Mouse (Mus musculus) central nervous system, embryonic 14 days (tissue): ENCODE results near the gene 1810062G17Rik. TPM values are rescaled to one million over a fixed set of nuclear protein-coding genes. Genes with fewer than 3 reads are reported as not detected.

Source experiments
- polyA plus RNA-seq: library from polyadenylated mRNA; depleted of rRNA; stranded (reverse); fragments of >200 nt; gene quantifications from 2 replicates; pipeline ENCODE4 v1.2.3, GENCODE M21; 2012; rRNA removed

Gene 1810062G17Rik
- polyA plus RNA-seq, result 0.33 and 0.76 TPM in 2 replicates

DNA sequence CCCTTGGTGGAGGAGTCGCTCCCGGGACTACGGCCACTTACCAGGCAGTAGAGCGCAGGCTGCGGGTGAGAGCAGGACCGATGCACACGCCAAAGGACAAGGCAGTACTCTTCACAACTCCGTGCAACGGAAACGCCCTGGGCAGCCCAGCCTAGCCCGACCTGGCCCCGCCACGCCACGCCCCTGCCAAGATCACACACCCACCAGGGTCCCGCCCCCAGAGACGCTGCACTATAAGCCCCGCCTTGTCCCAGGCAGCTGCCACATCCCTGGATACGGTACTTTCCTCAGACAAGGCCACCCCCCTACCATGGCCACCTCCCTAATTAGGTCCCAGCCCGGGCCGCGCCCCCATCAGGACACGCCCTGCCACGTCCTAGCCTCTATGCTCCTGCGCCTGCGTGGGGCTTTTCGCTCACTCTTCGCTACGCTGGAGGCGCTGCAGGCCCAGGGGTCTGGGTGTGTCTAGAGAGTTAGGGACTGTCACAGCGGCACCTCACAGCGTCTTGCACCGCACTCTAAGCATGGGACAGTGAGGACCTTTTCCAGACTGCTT is at the start of gene 1810062G17Rik, which contains the start of gene Anxa5:
Gene 1810062G17Rik (plus strand): TSS at position 406 of the 556 bp plus-strand sequence.
Gene Anxa5 (minus strand): TSS at position 363 of the 556 bp plus-strand sequence.

DNA sequence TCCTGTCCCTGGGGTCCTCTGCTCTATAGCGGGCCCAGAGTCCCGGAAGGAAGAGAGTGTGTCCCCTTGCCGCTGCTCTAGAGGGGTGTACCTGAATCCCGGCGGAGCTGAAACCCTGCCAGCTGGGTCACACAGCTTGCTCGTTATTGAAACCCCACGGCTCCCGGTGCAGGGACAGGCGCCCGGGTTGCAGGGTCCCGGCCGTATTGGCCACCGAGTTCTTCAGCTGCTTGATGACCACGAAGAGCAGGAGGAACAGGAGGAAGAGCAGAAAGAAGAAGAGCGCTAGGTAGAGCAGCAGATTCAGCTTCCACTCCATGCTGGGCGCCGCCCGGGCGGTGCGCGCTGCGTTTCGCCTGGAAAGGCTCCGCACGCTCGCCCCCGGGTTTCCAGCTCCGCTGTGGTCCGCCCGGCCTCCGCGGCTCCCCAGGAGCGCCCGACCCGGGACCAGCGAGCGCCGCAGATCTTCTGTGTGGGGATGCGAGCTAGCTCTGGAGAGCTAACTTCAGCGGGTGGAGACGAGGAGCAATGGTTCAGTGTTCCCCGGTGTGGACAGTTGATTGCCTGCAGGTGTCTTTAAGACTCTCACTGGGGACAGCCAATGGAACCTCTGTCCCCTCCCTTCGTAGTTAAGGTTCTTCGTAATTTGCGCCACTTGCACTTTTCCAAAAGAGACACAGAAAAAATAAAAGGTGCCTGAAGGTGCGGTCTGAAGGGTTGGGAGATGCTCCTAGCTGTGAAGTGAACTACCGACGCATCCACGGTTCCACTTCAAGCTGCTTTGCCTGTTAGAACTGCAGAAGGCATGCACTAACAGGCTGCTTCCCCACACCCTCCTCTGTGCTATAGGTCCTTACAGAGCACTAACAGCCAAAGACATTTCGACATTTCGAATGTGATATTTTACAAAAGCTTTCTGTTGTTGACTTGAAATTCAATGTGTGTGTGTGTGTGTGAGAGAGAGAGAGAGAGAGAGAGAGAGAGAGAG is 45.6 kb downstream of the 1810062G17Rik start, which contains the start of gene Gm11549:
Gene Gm11549 (minus strand): TSS at position 741 of the 988 bp plus-strand sequence.

Other genes starting within 250 kb of the 1810062G17Rik start
- 61.3 and 140 TPM in 2 replicates for gene Anxa5, start within 50 bp of the 1810062G17Rik start, polyA plus RNA-seq
- 0.34 and 0.73 TPM in 2 replicates for gene Gm11549, start 45.9 kb downstream of the 1810062G17Rik start, polyA plus RNA-seq
- 44.9 and 46.2 TPM in 2 replicates for gene Exosc9, start 76.7 kb downstream of the 1810062G17Rik start, polyA plus RNA-seq
- gene Ccna2, start 96.2 kb downstream of the 1810062G17Rik start, polyA plus RNA-seq, result 62.1 and 80.4 TPM in 2 replicates
- 16.6 and 18.6 TPM in 2 replicates for gene Bbs7, start 137.5 kb downstream of the 1810062G17Rik start, polyA plus RNA-seq
- gene Trpc3, start 214.2 kb downstream of the 1810062G17Rik start, polyA plus RNA-seq, result 10.3 and 10.9 TPM in 2 replicates